Mouse (Mus musculus) small intestine, adult 2 months (tissue): ENCODE results near the gene Lrch2. TPM values are rescaled to one million over a fixed set of nuclear protein-coding genes. Genes with fewer than 3 reads are reported as not detected.
"Not testable (repeated sequence)": the region's sequence is repeated elsewhere in the genome, so short reads cannot be mapped to it uniquely, and the experiment has no call there.

ENCODE experiments used
- H3K27ac ChIP-seq: fragments of 200-500 bp; 2 replicates; pipeline ENCODE4 v1.5.1; 2012; ENCODE audit warnings: low read depth, low read length, control low read depth, inconsistent platforms; ENCODE audit not compliant: insufficient read depth
- H3K27me3 ChIP-seq: fragments of 200-500 bp; 2 replicates; pipeline ENCODE4 v1.6.1; 2012; ENCODE audit warnings: mild to moderate bottlenecking, moderate library complexity, low read length, inconsistent platforms; ENCODE audit not compliant: control insufficient read depth, insufficient read depth
- H3K36me3 ChIP-seq: fragments of 200-500 bp; 2 replicates; pipeline ENCODE4 v1.6.1; 2012; ENCODE audit warnings: mild to moderate bottlenecking, low read length, control low read depth, inconsistent platforms; ENCODE audit not compliant: control insufficient read depth, insufficient read depth
- H3K4me1 ChIP-seq: fragments of 200-500 bp; 2 replicates; pipeline ENCODE4 v1.6.1; 2012; ENCODE audit warnings: low read length, inconsistent platforms, mixed read lengths; ENCODE audit not compliant: control insufficient read depth, insufficient read depth, insufficient read length
- H3K4me3 ChIP-seq: fragments of 200-500 bp; 2 replicates; pipeline ENCODE4 v1.5.1; 2012; ENCODE audit warnings: low read depth, mild to moderate bottlenecking, control low read depth, inconsistent platforms, low read length, moderate library complexity
- CTCF ChIP-seq: fragments of 200-500 bp; IDR thresholded peaks from 2 replicates; pipeline ENCODE4 v1.5.1; 2012; ENCODE audit warnings: low read depth, mild to moderate bottlenecking, control low read depth, inconsistent platforms, low read length, moderate library complexity, mixed read lengths; ENCODE audit not compliant: insufficient replicate concordance, insufficient read length; ENCODE audit errors: extremely low read depth
- POLR2A ChIP-seq: fragments of 200-500 bp; IDR thresholded peaks from 2 replicates; pipeline ENCODE4 v1.6.1; 2012; ENCODE audit warnings: low read depth, mild to moderate bottlenecking, control low read depth, inconsistent platforms, low read length, moderate library complexity
- WGBS: fragments of 180-500 bp; shearing (Covaris S2); methylation state at CpG from one replicate; pipeline ENCODE4 v1.1.7; 2018; 5-methylcytosine and 5-hydroxymethylcytosine counted together
- polyA plus RNA-seq: library from polyadenylated mRNA; depleted of rRNA; stranded (reverse); fragments of >200 nt; gene quantifications from 2 replicates; pipeline ENCODE4 v1.2.3, GENCODE M21; 2012; rRNA removed

Gene Lrch2
- 0.06 and 0.20 TPM in 2 replicates for polyA plus RNA-seq

DNA sequence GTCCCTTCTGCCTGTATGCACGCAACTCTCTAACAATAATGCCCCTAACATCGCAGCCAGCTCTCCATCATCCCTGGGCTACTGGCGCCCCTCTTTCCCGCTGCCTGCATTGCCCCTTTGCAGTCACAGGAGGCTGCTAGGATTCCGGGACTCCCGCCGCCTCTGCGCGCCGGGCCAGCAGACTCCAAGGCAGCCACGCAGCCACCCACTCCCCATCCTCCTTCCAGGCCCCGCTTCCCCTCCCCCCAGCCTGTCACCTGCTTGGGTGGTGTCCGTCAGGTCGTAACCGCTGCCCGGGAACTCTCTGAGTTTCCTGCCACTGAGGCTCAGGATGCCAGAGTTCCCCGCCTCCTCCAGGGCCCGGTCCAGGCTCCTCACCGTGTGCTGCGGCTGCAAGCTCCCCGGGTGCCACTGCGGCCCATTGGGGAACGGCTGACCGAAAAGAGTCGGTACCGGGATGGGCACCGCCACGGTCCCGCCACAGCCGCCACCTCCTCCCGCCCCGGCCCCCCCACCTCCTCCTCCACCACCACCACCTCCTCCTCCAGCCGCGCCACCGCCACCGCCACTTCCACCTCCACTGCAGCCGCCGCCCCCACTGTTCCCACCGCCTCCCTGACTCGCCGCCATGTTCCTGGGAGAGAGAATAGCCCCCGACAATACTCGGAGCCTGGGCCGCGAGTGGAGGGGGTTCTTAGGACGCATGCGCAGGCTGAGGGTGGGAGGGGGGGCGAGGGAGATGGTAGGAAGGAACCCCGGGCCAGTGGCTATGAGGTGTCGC, at the start of gene Lrch2:
Gene Lrch2 (minus strand): TSS at position 661 of the 781 bp plus-strand sequence.
- Histone ChIP-seq H3K27me3 (no peaks in the 10 kb centered on the region), H3K36me3 (no peaks in the 10 kb centered on the region), H3K27ac (no peak within 1 kb of the TSS), H3K4me3 (peak within 1 kb of the TSS; percentile 58), H3K4me1 (no peaks in the 10 kb centered on the region)
- 13% methylated on average over 36 of the region's 50 CpGs for WGBS
- TF ChIP-seq CTCF (no peak), POLR2A (no peak)

DNA sequence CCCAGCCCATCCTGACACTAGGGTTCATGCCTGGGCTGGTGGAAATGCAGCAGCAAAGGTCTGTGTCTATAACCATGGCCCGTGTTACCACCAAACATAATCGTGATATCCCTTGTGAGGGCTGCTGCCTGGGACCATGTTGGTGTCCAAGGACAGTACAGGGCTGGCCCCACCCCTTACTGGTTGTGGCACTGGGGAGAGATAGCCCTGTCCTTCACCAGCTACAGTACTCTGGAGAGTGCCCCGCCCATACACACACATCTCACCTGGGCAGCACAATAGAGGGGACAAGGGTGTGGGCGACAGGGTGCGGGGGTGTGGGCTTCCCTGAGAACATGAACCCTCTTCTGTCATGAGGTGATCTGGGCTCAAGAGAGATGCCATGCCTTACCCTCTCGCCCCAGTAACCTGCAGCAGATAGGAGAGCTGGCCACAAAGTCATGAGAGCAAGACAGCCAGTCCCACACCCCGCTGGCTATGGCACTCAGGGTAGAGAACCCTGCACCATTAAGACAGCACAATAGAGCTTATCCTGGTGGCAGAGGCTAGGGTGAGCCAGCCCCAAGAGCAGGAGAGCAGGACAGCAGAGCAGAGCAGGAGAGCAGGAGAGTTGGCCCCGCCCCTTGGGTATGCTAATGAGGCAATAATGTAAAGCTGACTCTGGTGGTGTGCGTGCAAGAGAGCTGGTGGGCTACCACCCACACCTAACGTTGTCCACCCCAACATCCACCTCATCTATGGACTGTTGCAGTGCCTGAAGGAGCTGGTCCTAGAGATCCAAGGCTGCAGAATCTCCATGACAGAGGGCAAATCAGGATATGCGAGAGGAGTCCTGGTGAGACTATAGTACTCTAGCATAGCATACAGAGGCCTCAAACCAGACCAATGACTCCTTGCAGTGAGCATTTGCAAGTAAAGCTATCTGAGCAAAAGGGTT, 12.7 kb downstream of the Lrch2 start:
- WGBS: 59% methylated on average over 11 of the region's 11 CpGs
- TF ChIP-seq CTCF (no peak), POLR2A (no peak)
- no peaks in the 10 kb centered on the region for H3K36me3 ChIP-seq
- no peaks in the 10 kb centered on the region for H3K4me1 ChIP-seq
- no peak overlapping the region for H3K4me3 ChIP-seq
- no peak overlapping the region for H3K27ac ChIP-seq
- no peaks in the 10 kb centered on the region for H3K27me3 ChIP-seq

GRCm38 (mm10) chrX:147538377-147538776, 15.5 kb downstream of the Lrch2 start:
- no peak overlapping the region for H3K4me3 ChIP-seq
- no peaks in the 10 kb centered on the region for H3K27me3 ChIP-seq
- no peaks in the 10 kb centered on the region for H3K4me1 ChIP-seq
- H3K36me3 ChIP-seq: no peaks in the 10 kb centered on the region
- no peak overlapping the region for H3K27ac ChIP-seq
- TF ChIP-seq POLR2A: no peak
- TF ChIP-seq CTCF: no peak

- H3K27me3 ChIP-seq, H3K4me3 ChIP-seq, H3K36me3 ChIP-seq, H3K27ac ChIP-seq, H3K4me1 ChIP-seq: not testable (repeated sequence)
- 81% methylated on average over 3 of the region's 3 CpGs for WGBS
These were observed 16.8 kb downstream of the Lrch2 start for GRCm38 (mm10) chrX:147537117-147537516.

DNA sequence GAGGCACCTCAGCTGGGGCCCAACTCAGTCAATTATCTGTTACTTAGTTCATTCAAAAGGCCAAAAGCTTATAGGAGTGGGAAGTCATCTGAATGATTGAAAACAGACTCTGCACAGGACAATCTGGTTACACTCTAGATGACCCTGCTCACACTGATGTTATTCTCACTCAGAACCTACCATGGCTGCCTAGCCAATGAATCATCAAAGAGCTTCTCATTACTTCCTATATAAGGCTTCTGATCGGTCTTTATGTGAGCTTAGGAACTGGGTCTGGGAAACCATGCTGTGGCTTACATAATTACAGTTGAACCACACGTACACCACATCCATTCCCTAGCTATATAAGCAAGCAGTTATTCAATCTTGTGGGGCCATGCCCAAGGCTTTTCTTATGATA, 18.3 kb downstream of the Lrch2 start:
- no peaks in the 10 kb centered on the region for H3K27me3 ChIP-seq
- H3K27ac ChIP-seq: no peak overlapping the region
- no peaks in the 10 kb centered on the region for H3K36me3 ChIP-seq
- H3K4me3 ChIP-seq: no peak overlapping the region
- 80% methylated on average over 2 of the region's 2 CpGs for WGBS
- no peak for TF ChIP-seq POLR2A
- TF ChIP-seq CTCF: no peak
- no peaks in the 10 kb centered on the region for H3K4me1 ChIP-seq

DNA sequence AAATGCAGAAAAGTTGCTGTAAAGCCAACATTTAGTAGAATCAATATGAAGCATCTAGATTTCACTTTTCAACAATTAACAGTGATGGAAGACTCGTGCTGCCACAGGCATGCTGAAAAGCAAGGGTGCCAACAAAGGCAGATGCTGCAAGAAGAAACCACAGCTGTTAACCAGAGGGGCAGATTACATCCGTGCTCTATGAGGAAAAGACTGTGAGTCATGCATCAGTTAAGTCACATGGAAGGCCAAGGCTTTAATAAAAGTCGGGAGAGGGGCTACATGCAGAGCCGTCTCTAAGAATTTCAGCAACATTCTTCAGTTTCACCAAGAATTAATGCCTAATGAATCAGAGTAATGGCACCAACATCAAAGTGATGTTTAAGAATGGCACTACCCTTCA, 22.2 kb downstream of the Lrch2 start:
- H3K27ac ChIP-seq: no peak overlapping the region
- WGBS: 59% methylated on average over 4 of the region's 4 CpGs
- no peaks in the 10 kb centered on the region for H3K4me1 ChIP-seq
- H3K36me3 ChIP-seq: no peaks in the 10 kb centered on the region
- no peak for TF ChIP-seq POLR2A
- TF ChIP-seq CTCF: no peak
- no peak overlapping the region for H3K4me3 ChIP-seq
- H3K27me3 ChIP-seq: no peaks in the 10 kb centered on the region

- H3K36me3 ChIP-seq: no peaks in the 10 kb centered on the region
- TF ChIP-seq POLR2A: no peak
- TF ChIP-seq CTCF: no peak
- WGBS: 60% methylated on average over 7 of the region's 7 CpGs
- H3K27ac ChIP-seq: no peak overlapping the region
- no peaks in the 10 kb centered on the region for H3K4me1 ChIP-seq
- no peaks in the 10 kb centered on the region for H3K27me3 ChIP-seq
- no peak overlapping the region for H3K4me3 ChIP-seq
These were observed 26.2 kb downstream of the Lrch2 start for GRCm38 (mm10) chrX:147527646-147528172.
